ENCODE assay signal across 8 mouse cellular contexts in genomic region chr10:66919953-66920760, GRCm38 (mm10).
DNase-seq lines count a peak whose midpoint lies in the region; ATAC-seq lines count a peak whose summit lies in the region.

No protein-coding gene starts in this region.

- H3K27me3 ChIP-seq in forebrain, embryonic 16.5 days (replicated peaks; ENCODE audit: control insufficient read depth, insufficient read depth, low read length): no peaks in the 10 kb centered on the region
- H3K27me3 ChIP-seq in liver, embryonic 16.5 days (ENCODE audit: control insufficient read depth, insufficient read depth, low read depth, low read length): no peaks in the 10 kb centered on the region
- H3K27me3 ChIP-seq in neural tube, embryonic 13.5 days: no peaks in the 10 kb centered on the region

- DNase-seq in ES-CJ7 (ENCODE audit: low read depth, low spot score): peak; percentile 99
- DNase-seq in cerebellum, adult 11 months: peak; percentile 55
- DNase-seq in heart, postnatal 14 days: peak; percentile 81 to 87
- peak; percentile 95 for DNase-seq in kidney, postnatal 4 days
- DNase-seq in thymus, postnatal 36 days: peak; percentile 31 to 40

- no peaks in the 10 kb centered on the region for H3K36me3 ChIP-seq in forebrain, embryonic 16.5 days (ENCODE audit: control insufficient read depth, insufficient read depth)
- H3K36me3 ChIP-seq in liver, embryonic 16.5 days (ENCODE audit: control insufficient read depth, insufficient read depth): no peaks in the 10 kb centered on the region
- no peaks in the 10 kb centered on the region for H3K36me3 ChIP-seq in neural tube, embryonic 13.5 days

- peak overlapping the region; percentile 25 for H3K4me3 ChIP-seq in forebrain, embryonic 16.5 days (replicated peaks; ENCODE audit: low read length)
- peak overlapping the region; percentile 14 for H3K4me3 ChIP-seq in liver, embryonic 16.5 days (ENCODE audit: low read depth, low read length)
- peak overlapping the region; percentile 13 for H3K4me3 ChIP-seq in neural tube, embryonic 13.5 days

- peak overlapping the region; percentile 50 for H3K4me2 ChIP-seq in forebrain, embryonic 16.5 days (ENCODE audit: low read length)
- peak overlapping the region; percentile 53 for H3K4me2 ChIP-seq in liver, embryonic 16.5 days (ENCODE audit: low read depth, low read length)
- peak overlapping the region; percentile 51 for H3K4me2 ChIP-seq in neural tube, embryonic 13.5 days

- H3K4me1 ChIP-seq in forebrain, embryonic 16.5 days (replicated peaks; ENCODE audit: control insufficient read depth, insufficient read depth, low read length): peaks cover 44% of the 10 kb centered on the region
- peaks cover 9% of the 10 kb centered on the region; the same call in 1 of the 2 replicates for H3K4me1 ChIP-seq in liver, embryonic 16.5 days (ENCODE audit: control insufficient read depth, low read depth, low read length)
- peaks cover 51% of the 10 kb centered on the region for H3K4me1 ChIP-seq in neural tube, embryonic 13.5 days (replicated peaks)

- peak overlapping the region; percentile 45 for H3K9ac ChIP-seq in forebrain, embryonic 16.5 days (replicated peaks; ENCODE audit: low read depth, low read length)
- no peak overlapping the region for H3K9ac ChIP-seq in liver, embryonic 16.5 days (ENCODE audit: low read depth, low read length)
- peak overlapping the region; percentile 50 for H3K9ac ChIP-seq in neural tube, embryonic 13.5 days

- H3K27ac ChIP-seq in forebrain, embryonic 16.5 days (ENCODE audit: low read length): peak overlapping the region; percentile 99
- peak overlapping the region; percentile 76 for H3K27ac ChIP-seq in liver, embryonic 16.5 days (ENCODE audit: low read length)
- peak overlapping the region; percentile 94 for H3K27ac ChIP-seq in neural tube, embryonic 13.5 days (replicated peaks)

- ATAC-seq in forebrain, embryonic 16.5 days: peak; percentile 63
- ATAC-seq in liver, embryonic 16.5 days (ENCODE audit: low read depth): peak; percentile 27; the same call in 1 of the 2 replicates
- ATAC-seq in neural tube, embryonic 13.5 days (ENCODE audit: low read depth): peak; percentile 55

- H3K9me3 ChIP-seq in forebrain, embryonic 16.5 days (ENCODE audit: control insufficient read depth, low read length): no peaks in the 10 kb centered on the region
- no peaks in the 10 kb centered on the region for H3K9me3 ChIP-seq in liver, embryonic 16.5 days (replicated peaks; ENCODE audit: control insufficient read depth, low read length)
- H3K9me3 ChIP-seq in neural tube, embryonic 13.5 days: 0 out of 2 replicates have a peak, but pooled peaks cover 4% of the 10 kb centered on the region

- intact Hi-C loops in heart, postnatal 14 days (cut with DNase I): no loop called here

- WGBS in forebrain, embryonic 16.5 days: under 1% methylated on average over 14 of the region's 14 CpGs
- 4% methylated on average over 13 of the region's 14 CpGs for WGBS in liver, embryonic 16.5 days (ENCODE audit: insufficient replicate concordance)
- WGBS in neural tube, embryonic 13.5 days: 1% methylated on average over 14 of the region's 14 CpGs

Comparison
In these comparisons a context has a peak if more than half of its experiments do, and no peak if none do; other contexts are left out.
1. Peak in every context shown above with its lines: DNase-seq, ATAC-seq, H3K4me3 ChIP-seq and H3K27ac ChIP-seq.
2. DNase-seq: peak in every context shown above with its lines; median percentile 99 in ES-CJ7; 95 in kidney, postnatal 4 days; 84 in heart, postnatal 14 days; 55 in cerebellum, adult 11 months; 36 in thymus, postnatal 36 days.